Mouse (Mus musculus) brain, embryonic 14.5 days (tissue): ENCODE data around the gene Prickle1.

Experiments used
- CTCF ChIP-seq: fragments of 200-500 bp; IDR thresholded peaks from 2 replicates; pipeline ENCODE4 v1.5.1; 2012; ENCODE audit warnings: inconsistent platforms, mild to moderate bottlenecking, moderate library complexity, borderline replicate concordance; ENCODE audit not compliant: insufficient read depth, insufficient read length; ENCODE audit errors: extremely low read depth
- POLR2A ChIP-seq: fragments of 200-500 bp; IDR thresholded peaks from 2 replicates; pipeline ENCODE4 v1.6.1; 2012; ENCODE audit warnings: mild to moderate bottlenecking, inconsistent platforms, borderline replicate concordance; ENCODE audit not compliant: poor library complexity, insufficient read depth, insufficient read length, severe bottlenecking; ENCODE audit errors: extremely low read depth

GRCm38 (mm10) chr15:93576361-93576760 is 19.3 kb downstream of the Prickle1 start:
- TF ChIP-seq POLR2A (no peak), CTCF (no peak)
